Mouse (Mus musculus) left cerebral cortex, adult 2 months (tissue): ENCODE results near the gene Runx1. TPM values are rescaled to one million over a fixed set of nuclear protein-coding genes. Genes with fewer than 3 reads are reported as not detected.

Experiments used
- DNase-seq, 2 experiments: peaks; one replicate each; pipeline ENCODE4 v3.0.0; 2021 to 2022; ENCODE audit warnings: low spot score in 2 of 2, mixed read lengths in 1 of 2; ENCODE audit errors: extremely low spot score in 1 of 2
- H3K27ac ChIP-seq: fragments of 200-600 bp; 2 replicates; pipeline ENCODE4 v1.8.1; 2022
- H3K4me3 ChIP-seq: fragments of 200-600 bp; 2 replicates; pipeline ENCODE4 v1.8.1; 2022
- CTCF ChIP-seq: fragments of 200-600 bp; IDR thresholded peaks from 2 replicates; pipeline ENCODE4 v1.8.1; 2022; ENCODE audit warnings: antibody characterized with exemption, mild to moderate bottlenecking, moderate library complexity
- intact Hi-C: fragments of 180-260 bp; cut with DNase I; formaldehyde crosslinking; loops from one replicate; pipeline ENCODE4 v1.15.1; 2025
- total RNA-seq, 2 experiments: library from RNA; stranded (reverse); gene quantifications; 2 replicates each; pipeline ENCODE4 v1.2.3; 2021

Runx1 gene
- total RNA-seq, 2 experiments from 2014 or later = 1.3 to 1.7 TPM

GRCm38 (mm10) chr16:92786883-92787321 lies 39.0 kb downstream of the Runx1 start:
- TF ChIP-seq CTCF = no peak
- H3K27ac ChIP-seq = no peak overlapping the region
- H3K4me3 ChIP-seq = no peak overlapping the region
- no peak for DNase-seq
- intact Hi-C loops = no loop called here

DNA sequence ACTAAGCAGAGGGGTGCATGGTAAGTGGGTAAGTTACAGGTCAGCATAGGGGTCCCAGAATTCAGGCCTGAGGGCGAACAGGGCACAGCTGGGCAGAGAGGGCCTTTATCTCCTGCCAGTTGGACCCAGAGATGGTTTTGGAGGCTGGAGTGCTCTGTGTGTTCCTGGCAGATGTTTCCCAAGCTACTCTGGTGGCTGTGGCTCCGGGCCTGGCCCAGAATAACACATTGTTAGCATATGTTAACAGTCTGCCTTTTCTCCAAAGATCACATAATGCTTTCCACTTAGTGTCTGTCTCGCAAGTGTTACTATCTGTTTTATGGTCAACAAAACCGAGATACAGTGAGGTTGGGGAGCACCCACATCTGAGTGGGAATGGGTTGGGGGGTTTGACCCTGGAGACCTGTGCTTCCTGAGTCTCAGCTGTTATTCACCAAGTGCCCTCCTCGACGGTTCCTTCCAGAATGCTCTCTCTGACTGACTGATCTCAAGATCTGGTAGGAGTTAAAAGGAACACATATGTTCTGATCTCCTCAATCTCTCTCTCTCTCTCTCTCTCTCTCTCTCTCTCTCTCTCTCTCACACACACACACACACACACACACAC lies 39.6 kb downstream of the Runx1 start:
- DNase-seq = no peak
- intact Hi-C loops = no loop called here
- no peak for TF ChIP-seq CTCF
- no peak overlapping the region for H3K27ac ChIP-seq
- H3K4me3 ChIP-seq = no peak overlapping the region

- intact Hi-C loops = no loop called here
- no peak overlapping the region for H3K4me3 ChIP-seq
- no peak for TF ChIP-seq CTCF
- no peak for DNase-seq
- H3K27ac ChIP-seq = no peak overlapping the region
These were observed 42.3 kb downstream of the Runx1 start for GRCm38 (mm10) chr16:92783651-92784131.

DNA sequence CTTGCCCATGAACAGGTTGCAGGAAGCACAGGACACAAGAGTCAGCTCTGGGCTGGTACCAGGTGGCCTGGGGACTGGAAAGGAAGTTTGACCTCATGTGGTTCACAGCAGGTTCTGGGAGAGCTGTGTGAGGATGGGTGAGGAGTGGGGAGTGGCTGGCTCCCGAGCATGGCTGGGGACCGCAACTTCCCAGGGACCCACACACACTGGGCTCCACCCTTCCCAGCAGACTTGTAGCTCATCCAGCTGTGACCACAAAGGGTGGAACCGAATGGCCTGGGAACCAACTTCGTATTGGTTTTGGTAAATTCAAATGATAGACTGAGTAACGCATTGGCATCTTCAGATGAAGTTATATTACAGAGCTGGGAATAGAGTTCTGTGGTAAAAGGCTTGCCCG lies 43.5 kb downstream of the Runx1 start:
- Histone ChIP-seq H3K27ac (no peak overlapping the region), H3K4me3 (no peak overlapping the region)
- DNase-seq = no peak
- no peak for TF ChIP-seq CTCF
- intact Hi-C loops = no loop called here

DNA sequence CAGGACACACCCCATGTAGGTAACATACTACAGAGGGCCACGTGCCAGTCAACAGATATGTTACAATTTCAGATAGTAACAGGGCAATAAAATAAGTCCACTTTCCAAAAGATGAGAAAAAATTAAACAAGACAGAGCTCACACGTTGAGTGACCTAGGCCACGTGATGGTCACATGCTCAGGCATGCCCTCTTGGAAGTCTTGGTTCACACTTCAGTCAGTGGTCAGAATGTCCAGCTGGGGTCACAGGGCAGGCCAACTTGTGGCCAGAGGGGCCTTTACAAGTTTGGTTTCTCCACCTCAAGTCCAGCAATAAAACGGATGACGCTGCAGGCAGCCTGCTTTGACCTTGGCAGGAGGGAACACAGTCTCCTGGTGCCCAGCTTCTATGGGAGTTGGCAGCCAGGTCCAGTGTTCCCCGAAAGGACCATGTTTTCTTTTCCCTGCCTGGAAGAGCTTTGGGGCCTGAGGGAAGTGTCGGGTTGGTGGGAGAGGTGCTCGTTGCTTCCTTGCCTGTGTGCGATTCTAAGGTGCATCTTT lies 46.0 kb downstream of the Runx1 start:
- DNase-seq = no peak
- H3K27ac ChIP-seq = no peak overlapping the region
- intact Hi-C loops = no loop called here
- no peak for TF ChIP-seq CTCF
- H3K4me3 ChIP-seq = no peak overlapping the region

GRCm38 (mm10) chr16:92779175-92779574 lies 46.8 kb downstream of the Runx1 start:
- Histone ChIP-seq H3K4me3 (no peak overlapping the region), H3K27ac (no peak overlapping the region)
- DNase-seq = no peak
- intact Hi-C loops = no loop called here
- TF ChIP-seq CTCF = no peak

DNA sequence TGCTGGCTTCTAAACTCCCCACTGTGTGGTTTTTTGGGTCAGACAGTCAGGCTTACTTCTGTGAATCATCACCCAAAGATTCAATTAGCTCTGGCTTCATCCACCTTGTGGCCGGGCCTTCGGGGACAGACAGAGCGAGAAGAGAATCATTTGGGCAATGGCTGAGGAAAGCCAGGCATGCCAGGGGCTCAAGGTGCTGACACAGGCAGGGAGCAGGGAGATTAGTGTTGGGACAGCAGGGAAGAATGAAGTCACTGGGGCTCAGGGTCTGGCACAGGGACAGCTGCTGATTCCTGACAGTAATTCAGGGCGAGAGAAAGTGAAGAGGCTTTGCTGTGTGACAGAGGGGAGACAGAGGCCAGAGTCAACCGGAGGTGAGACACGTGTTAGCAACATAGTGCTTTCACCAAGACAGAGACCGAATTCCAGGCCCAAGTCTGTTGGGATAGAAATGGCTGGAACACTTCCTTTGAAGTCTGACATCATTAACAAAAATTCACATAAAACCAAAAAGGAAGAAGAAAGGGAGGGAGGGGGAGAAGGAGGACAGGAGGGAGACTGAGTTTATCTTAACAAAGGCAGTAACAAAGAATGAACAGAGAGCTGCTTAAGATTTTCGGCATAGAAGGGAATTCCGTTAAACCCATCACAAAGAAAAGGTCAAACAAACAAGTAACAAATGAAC lies 47.7 kb downstream of the Runx1 start:
- Histone ChIP-seq H3K4me3 (no peak overlapping the region), H3K27ac (no peak overlapping the region)
- intact Hi-C loops = no loop called here
- no peak for DNase-seq
- no peak for TF ChIP-seq CTCF

DNA sequence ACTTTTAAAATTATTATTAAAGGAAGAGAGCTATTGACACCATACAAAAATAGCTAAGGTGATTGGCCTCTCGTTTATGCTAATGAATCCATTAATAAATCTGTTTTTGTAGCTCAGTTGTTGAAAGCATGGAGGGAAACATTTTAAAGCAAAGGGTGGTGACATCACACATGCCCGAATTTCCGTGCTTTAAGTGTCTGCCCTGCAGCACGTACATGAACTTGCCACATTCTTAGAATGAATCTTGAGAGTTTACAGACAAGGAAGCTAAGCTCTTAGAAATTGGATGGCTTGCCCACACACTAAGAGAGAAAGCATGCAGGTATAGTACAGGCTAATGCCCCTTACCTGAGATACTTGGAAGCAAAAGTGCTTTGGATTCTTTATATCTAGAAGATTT lies 58.1 kb downstream of the Runx1 start:
- intact Hi-C loops = no loop called here
- no peak overlapping the region for H3K4me3 ChIP-seq
- H3K27ac ChIP-seq = no peak overlapping the region
- no peak for TF ChIP-seq CTCF
- no peak for DNase-seq

DNA sequence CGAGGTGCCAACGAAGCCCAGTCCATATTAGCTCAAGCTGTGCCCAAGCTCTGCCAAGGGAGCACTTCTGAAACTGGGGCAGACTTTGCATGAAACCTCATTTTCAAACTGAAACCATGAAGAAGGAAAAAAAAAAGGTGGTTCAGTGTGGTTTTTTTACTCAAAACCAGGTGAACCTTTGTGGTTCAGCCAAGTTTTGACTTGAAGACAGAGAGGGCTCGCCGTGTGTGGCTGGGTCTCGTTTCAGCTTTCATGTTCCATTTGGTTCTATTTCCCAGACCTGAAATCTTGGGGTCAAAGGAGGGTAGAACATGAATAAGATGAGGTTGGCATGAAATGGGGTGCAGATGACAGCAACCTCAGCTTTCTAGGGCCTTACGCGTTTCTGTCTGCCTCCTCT lies 58.5 kb downstream of the Runx1 start:
- no peak for DNase-seq
- no peak overlapping the region for H3K4me3 ChIP-seq
- intact Hi-C loops = no loop called here
- H3K27ac ChIP-seq = no peak overlapping the region
- no peak for TF ChIP-seq CTCF

GRCm38 (mm10) chr16:92764741-92765396 lies 61.1 kb downstream of the Runx1 start:
- no peak for DNase-seq
- TF ChIP-seq CTCF = no peak
- intact Hi-C loops = no loop called here
- no peak overlapping the region for H3K4me3 ChIP-seq
- H3K27ac ChIP-seq = no peak overlapping the region

DNA sequence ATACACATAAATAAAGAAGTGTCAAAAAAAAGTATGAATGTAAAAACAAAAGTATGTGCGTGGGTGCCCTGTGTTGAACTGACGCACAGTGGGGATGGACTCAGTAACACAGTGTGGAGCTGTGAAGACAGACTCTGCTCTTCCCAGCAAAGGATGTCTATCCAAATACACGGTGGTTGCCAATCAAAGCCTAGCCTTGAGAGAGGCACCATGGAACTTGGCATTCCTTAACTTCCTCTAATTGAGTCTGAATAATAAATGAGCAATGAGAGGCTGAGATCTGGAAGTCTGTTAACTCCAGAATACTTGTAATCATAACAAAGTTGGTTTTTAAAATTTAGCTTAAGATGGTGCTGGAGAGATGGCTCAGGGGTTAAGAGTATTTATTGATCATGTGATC lies 62.3 kb downstream of the Runx1 start:
- Histone ChIP-seq H3K27ac (no peak overlapping the region), H3K4me3 (no peak overlapping the region)
- DNase-seq = no peak
- no peak for TF ChIP-seq CTCF
- intact Hi-C loops = no loop called here

GRCm38 (mm10) chr16:92761968-92762521 lies 63.9 kb downstream of the Runx1 start:
- H3K27ac ChIP-seq = no peak overlapping the region
- no peak for TF ChIP-seq CTCF
- H3K4me3 ChIP-seq = no peak overlapping the region
- intact Hi-C loops = no loop called here
- no peak for DNase-seq
